ENCODE assay signal across 21 mouse cellular contexts in genomic region chr2:149980419-149980818, GRCm38 (mm10).
A peak's percentile ranks its signal among the peaks of the same experiment; 100 is the strongest.
DNase-seq lines count a peak whose midpoint lies in the region; ATAC-seq and TF ChIP-seq lines count a peak whose summit lies in the region.
"Had no signal": no experiment of that assay in that cellular context is flagged by ENCODE, and none has a peak within 500 bp of the region (broad histone marks: within the 10 kb centered on the region; RNA-seq: fewer than 3 reads in every experiment).

No protein-coding gene starts in this region.

- no peaks in the 10 kb centered on the region for H3K36me3 ChIP-seq in ES-Bruce4 (ENCODE audit: control insufficient read depth, insufficient read depth, low read length, poor library complexity, severe bottlenecking)
- H3K36me3 ChIP-seq in hindbrain, embryonic 12.5 days, result no peaks in the 10 kb centered on the region
- H3K36me3 ChIP-seq: embryonic facial prominence, embryonic 13.5 days; limb, embryonic 13.5 days had no signal

- H3K9ac ChIP-seq in ES-Bruce4 (ENCODE audit: low read depth, poor library complexity, severe bottlenecking), result no peak overlapping the region
- H3K9ac ChIP-seq in hindbrain, embryonic 12.5 days, result no peak overlapping the region
- H3K9ac ChIP-seq: embryonic facial prominence, embryonic 13.5 days; limb, embryonic 13.5 days; liver, embryonic 14.5 days had no signal

- H3K4me2 ChIP-seq in hindbrain, embryonic 12.5 days (replicated peaks), result no peak overlapping the region
- H3K4me2 ChIP-seq: embryonic facial prominence, embryonic 13.5 days; limb, embryonic 13.5 days had no signal

- DNase-seq in embryo, embryonic 10.5 days (ENCODE audit: low spot score), result peak; percentile 9
- DNase-seq in embryo, embryonic 9.5 days (ENCODE audit: extremely low spot score), result no peak
- peak; percentile 8 for DNase-seq in adrenal gland, adult 8-10 months
- DNase-seq in kidney, postnatal 14 days, result no peak
- DNase-seq in retina, embryonic 14.5 days (ENCODE audit: low spot score), result no peak
- DNase-seq: B cell, adult 2 months; cerebellum, postnatal 36 days; gastrocnemius, postnatal 10 days; heart, adult 18-20 months; heart, postnatal 4 days; kidney, adult 11 months; kidney, postnatal 25 days; spleen, adult 18-20 months; thymus, adult 18-20 months had no signal

- peaks cover 4% of the 10 kb centered on the region for H3K4me1 ChIP-seq in ES-Bruce4 (ENCODE audit: control insufficient read depth, insufficient read depth, low read length)
- H3K4me1 ChIP-seq in hindbrain, embryonic 12.5 days, result peaks cover 3% of the 10 kb centered on the region; the same call in 1 of the 2 replicates
- H3K4me1 ChIP-seq: embryonic facial prominence, embryonic 13.5 days; limb, embryonic 13.5 days had no signal

- no peak for TF ChIP-seq CTCF in ES-Bruce4 (IDR thresholded peaks at IDR 0.05; ENCODE audit: low read depth, low read length)

- H3K27ac ChIP-seq in ES-Bruce4 (ENCODE audit: insufficient read depth, low read length), result peak overlapping the region; percentile 28; the same call in 1 of the 2 replicates
- no peak overlapping the region for H3K27ac ChIP-seq in hindbrain, embryonic 12.5 days
- H3K27ac ChIP-seq: embryonic facial prominence, embryonic 13.5 days; left cerebral cortex, adult 2 months; limb, embryonic 13.5 days; liver, embryonic 14.5 days had no signal

- TF ChIP-seq POLR2A in ES-Bruce4 (IDR thresholded peaks at IDR 0.05; ENCODE audit: insufficient read depth, low read length), result no peak

- no peaks in the 10 kb centered on the region for H3K27me3 ChIP-seq in ES-Bruce4 (ENCODE audit: control insufficient read depth, insufficient read depth, low read length, poor library complexity, severe bottlenecking)
- no peaks in the 10 kb centered on the region for H3K27me3 ChIP-seq in hindbrain, embryonic 12.5 days
- H3K27me3 ChIP-seq: embryonic facial prominence, embryonic 13.5 days; limb, embryonic 13.5 days; Patski had no signal

- no peak for TF ChIP-seq EP300 in ES-Bruce4 (IDR thresholded peaks at IDR 0.05; ENCODE audit: insufficient read depth, low read depth, low read length)

- 0 out of 2 replicates have a peak, but pooled peaks have one; percentile 6 for ATAC-seq in hindbrain, embryonic 12.5 days (ENCODE audit: low FRiP score)
- ATAC-seq: Patski had no signal

- no peak overlapping the region for H3K4me3 ChIP-seq in ES-Bruce4 (ENCODE audit: low read depth, low read length)
- H3K4me3 ChIP-seq in hindbrain, embryonic 12.5 days, result no peak overlapping the region
- H3K4me3 ChIP-seq: embryonic facial prominence, embryonic 13.5 days; left cerebral cortex, adult 2 months; limb, embryonic 13.5 days had no signal

- 33% methylated on average over 1 of the region's 1 CpGs for WGBS in hindbrain, embryonic 12.5 days

- H3K9me3 ChIP-seq in ES-Bruce4 (replicated peaks; ENCODE audit: control insufficient read depth, insufficient read depth, low read length, poor library complexity, severe bottlenecking), result 0 out of 2 replicates have a peak, but pooled peaks cover 3% of the 10 kb centered on the region
- H3K9me3 ChIP-seq in hindbrain, embryonic 12.5 days (replicated peaks), result no peaks in the 10 kb centered on the region
- H3K9me3 ChIP-seq: embryonic facial prominence, embryonic 13.5 days; limb, embryonic 13.5 days had no signal

Comparison
In these comparisons a context has a peak if more than half of its experiments do, and no peak if none do; other contexts are left out.
1. DNase-seq: peak in embryo, embryonic 10.5 days (single experiment) and adrenal gland, adult 8-10 months (single experiment); none in embryo, embryonic 9.5 days (single experiment), kidney, postnatal 14 days (single experiment) and retina, embryonic 14.5 days (single experiment).